Mouse (Mus musculus) megakaryocyte, adult 5-6 weeks (primary cell): ENCODE measurements around the gene Sfxn1. TPM values are rescaled to one million over a fixed set of nuclear protein-coding genes. Genes with fewer than 3 reads are reported as not detected.

Source experiments
- ATAC-seq: 2 replicates; pipeline ENCODE4 v1.8.0; 2016; ENCODE audit warnings: mild to moderate bottlenecking, inconsistent platforms; ENCODE audit not compliant: poor library complexity, severe bottlenecking
- total RNA-seq, 2 experiments: library from RNA; stranded (forward) in 1 of 2; stranded (reverse) in 1 of 2; fragments of 153-499, 151-499 nt in 1 of 2; fragments of 221-1000, 200-1000 nt in 1 of 2; gene quantifications; 2 replicates each; pipeline versions ENCODE4 v1.2.3 to v1.2.4; 2015 to 2017

Sfxn1 gene
- total RNA-seq, 2 experiments from 2014 or later: 25.2 to 41.1 TPM

DNA sequence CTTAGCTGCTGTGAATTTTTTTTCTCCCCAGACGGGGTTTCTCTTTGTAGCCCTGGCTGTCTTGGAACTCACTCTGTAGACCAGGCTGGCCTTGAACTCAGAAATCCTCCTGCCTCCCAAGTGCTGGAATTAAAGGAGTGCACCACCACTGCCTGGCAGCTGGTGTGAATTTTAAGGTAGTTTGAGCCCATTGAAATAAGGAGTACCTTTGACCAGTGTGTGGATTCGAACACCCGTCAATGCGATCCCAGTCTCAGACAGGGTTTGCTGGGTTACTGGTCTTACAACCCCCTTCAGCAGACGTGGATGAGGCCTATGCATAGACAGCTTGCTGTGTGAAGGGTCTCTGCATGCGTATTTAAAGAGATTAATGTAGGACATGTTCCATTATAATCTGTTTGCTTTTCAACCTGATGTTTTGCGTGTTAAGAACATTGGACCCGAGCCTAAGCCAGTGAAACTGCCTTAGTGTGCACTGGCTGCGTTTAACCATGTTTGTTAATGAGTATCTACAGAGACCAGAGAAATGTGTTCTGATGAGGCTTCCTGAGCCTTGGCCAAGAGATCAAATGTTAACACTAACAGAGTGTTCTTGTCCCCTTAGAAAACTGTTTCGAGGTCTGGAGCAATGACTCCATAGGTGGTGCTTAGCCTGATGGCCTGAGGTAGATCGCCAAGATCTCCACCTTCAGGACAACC, 5.2 kb downstream of the Sfxn1 start:
- no peak for ATAC-seq

DNA sequence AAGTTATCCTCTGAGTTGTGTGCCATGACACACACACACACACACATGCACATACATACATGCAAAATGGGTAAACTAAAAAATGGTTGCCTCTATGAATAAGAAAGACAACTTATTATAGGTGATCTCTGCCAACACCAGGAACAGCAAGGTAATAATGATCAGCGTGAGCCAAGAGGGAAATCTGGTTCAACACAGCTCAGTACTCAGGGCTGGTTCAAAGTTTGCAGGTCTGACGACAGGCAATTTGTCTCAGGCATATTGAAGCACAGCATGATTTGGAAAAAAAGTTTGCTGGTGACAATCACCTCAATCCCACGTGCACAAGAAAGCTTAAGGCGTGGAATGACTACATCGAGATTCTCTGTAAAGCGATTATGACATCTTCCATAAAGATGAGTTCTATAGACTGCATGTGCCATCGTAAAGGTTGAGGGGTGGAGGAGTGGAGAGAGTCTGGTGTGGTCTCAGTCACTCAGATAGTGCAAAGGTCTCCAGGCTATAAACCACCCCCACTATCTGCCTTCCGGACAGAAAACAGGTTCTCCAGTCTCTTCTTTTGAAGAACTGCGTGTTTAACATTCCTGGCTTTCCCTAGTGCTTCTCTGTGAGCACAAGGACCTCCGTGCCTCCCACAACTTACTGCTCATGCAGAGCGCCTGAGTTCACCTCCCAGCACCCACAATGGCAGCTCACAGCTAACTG, 6.0 kb downstream of the Sfxn1 start:
- ATAC-seq: no peak

DNA sequence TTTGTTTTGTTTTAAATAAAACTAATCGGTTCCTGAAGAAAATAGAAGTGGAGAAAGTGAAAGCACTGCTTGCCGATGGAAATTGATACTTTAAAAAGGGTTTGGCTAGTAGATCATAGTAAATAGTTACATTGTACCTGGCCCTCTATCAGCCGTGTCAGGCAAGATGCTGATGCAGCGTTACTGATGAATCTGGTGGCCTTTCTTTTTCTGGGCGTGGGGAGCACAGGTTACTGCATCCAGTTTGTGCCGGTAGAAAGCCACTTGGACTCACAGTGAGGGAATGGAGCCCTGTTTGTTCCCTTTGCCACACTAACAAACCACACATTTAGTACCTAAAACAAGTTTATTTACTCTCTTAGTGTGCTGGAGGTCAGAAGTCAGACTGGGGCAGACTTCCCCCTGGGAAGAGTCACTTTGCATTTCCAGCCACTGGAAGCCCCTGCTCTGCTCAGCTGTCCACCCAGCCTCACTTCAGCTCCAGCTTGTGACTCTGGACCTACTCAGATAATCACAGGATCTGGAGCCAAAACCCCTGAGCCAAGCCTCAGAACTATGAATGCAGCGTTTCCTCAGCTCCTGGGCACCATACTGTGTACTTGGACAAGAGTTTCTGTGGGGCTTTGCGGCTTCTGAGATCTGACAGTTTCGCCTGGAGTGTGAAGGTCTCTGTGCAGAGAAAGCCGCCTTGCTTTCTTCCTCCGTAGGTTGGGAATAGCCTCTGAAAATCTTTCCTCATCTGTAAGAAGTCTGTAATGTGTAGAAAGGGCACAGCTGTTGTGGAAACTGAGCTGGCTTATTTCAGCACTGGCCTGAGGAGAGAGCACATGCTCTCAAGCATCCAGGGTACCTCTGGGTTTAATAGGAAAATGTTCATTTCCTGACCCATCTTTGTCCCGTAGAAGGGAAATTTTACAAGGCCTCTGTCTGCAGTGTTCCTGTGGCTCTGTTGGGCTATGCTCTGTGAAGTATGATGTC, 8.4 kb downstream of the Sfxn1 start:
- no peak for ATAC-seq

DNA sequence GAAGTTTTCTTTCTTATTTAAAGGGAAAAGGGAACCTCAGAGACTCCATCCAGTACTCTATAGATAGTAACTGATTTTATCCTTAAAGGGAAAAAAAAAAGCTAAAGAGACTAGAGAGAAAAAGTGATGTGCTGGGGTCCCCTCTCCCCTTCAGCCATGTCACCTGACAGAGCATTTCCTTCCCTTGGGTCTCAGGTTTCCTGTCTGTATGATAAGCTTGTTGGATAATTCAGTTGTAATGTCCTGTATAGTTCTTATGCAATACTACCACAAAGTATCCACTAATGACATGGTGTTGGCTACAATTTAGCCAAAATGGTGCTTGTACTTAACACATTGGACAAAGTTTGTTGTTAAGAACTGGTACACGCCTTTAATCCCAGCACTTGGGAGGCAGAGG, 9.1 kb downstream of the Sfxn1 start:
- ATAC-seq: 0 out of 2 replicates have a peak, but pooled peaks have one; percentile 21

DNA sequence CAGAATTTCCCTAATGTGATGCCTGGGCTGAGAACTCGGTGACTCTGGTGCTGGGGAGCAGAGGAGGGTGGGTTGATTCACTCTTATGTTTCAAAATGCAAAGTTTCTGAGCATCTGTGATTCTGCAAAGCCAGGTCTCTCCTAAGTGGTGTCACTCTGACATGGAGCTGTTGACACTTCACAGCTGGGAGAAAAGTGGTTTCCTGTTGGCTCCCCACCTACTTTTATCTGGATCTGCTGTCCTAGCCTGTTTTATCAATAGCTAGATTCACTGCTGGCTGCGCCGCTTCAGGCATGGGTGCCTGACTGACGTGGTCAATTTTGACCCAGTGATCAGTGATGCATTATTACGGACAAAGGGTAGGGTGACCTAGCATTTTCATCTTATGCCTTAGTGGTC, 11.3 kb downstream of the Sfxn1 start:
- ATAC-seq: no peak

DNA sequence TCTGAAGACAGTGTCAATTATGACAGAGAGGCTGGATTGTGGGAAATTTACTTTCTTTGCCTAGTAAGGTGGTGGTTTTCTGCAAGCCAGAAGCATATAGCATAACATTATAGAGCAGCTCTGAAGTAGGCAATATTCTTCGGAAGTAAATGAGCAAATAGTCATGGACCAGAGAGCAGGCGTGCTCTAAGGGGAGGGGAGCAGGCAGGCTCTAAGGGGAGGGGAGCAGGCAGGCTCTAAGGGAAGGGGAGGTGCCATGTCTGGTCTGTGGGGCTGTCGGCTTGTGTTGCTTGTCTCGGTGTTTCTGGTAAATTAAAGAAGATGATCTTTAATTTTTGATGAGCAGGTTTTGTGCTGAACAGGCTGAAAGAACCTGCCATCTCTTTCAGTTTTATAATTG, 12.5 kb downstream of the Sfxn1 start:
- no peak for ATAC-seq

DNA sequence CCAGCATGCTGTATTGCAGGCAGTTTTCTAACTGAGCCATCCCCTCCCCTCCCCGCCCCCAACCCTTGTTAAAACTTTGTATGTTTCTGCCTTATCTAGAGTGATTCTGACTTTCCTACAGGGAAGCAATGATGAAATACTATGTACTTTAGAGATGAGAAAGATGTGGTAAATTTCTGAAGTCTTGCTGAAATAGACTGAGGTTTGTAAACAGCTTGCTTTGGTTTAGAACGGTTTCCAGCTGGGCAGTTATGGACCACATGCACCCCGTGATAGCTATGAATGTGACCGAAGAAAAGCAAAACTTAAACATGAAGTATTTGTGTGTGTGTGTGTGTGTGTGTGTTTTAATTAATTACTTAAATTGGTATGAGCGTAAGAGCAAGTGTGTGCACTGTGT, 13.2 kb downstream of the Sfxn1 start:
- ATAC-seq: 0 out of 2 replicates have a peak, but pooled peaks have one; percentile 35

DNA sequence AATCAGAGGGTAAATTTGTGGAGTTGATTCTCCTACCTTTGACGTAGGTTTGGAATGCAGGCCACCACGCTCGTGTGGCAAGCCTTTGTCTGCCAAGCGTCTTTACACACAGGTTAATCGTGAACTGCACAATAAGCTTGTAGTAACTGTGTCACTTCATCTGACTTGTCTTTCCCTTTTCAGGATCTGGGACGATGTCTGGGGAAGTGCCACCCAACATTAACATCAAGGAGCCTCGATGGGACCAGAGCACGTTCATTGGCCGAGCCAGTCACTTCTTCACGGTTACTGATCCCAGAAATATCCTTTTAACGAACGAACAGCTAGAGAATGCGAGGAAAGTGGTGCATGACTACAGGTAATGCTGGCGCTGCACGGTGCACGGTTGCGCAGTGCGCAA, 13.6 kb downstream of the Sfxn1 start:
- ATAC-seq: no peak

DNA sequence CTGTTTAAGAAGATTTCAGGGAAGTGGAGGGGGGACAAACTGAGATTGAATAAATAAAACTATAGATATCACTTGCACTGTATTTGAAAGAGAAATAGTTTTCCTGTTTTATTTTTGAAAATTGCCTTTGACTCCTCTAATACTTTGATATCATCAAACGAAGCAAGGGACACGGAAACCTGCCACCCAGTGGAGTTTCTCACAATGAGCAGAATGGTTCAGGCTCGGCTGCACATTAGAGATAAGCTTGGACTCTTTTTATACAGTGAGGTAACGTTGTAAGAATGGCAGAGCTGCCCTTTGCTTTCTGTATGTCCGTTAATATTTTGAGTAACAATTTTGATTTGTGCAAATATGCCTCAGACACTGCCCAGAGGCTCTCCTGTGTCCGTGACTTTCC, 20.1 kb downstream of the Sfxn1 start:
- no peak for ATAC-seq

DNA sequence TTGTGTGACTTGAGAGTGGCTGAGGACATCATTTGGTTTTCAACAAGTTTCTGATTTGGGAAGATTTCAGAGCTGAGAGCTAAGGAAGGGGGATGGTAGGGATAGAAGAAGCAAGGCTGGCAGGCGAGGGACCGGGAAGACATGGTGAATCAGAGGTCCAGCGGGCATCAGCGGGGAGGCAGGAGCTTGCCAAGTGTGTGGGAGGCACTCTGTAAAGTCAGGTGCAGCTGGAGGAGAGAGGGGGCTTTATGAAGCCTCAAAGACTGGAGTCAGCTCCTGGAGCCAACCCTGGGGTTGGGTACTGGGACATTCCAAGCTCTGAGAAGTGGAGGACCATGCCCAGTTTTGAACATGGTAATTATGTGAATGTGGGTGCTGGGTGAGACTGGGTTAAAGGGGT, 22.7 kb downstream of the Sfxn1 start:
- no peak for ATAC-seq

DNA sequence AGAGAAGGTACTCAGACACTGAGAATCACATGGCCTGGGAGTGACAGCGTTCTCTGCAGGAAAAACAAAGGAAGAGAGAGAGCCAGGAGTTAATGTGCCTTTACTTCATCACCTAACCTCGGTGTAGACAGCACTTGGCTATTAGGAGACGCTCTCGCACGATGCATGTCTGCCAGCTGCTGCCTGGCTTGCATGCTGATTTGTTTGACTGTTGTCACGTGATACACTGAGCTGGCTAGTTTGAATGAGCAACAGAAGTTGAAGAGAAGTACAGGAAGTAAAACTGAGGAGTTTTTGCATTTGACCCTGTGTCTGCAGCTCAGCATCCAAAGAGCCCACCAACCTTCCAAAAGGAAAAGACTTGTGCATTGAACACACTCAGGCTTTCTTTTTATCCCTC, 23.3 kb downstream of the Sfxn1 start:
- no peak for ATAC-seq

DNA sequence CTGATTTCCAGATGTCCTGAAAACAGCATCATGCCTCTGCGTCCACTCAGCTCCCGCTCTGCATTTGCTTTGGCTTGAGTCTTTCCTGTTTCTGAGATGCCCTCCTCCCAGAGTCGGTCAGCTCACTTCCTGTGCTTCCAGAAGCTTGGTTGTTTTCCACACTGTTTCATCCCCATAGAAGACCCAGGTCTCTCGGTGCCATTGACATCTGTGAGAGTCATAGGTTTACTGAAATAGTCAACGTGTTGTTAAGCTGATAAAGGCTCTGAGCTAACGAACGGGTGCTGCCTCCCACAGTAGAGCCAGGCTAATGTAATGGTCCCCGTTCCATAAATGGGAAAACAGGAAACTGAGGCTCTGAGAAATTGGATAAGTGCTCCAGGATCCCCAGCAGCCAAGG, 24.1 kb downstream of the Sfxn1 start:
- no peak for ATAC-seq

DNA sequence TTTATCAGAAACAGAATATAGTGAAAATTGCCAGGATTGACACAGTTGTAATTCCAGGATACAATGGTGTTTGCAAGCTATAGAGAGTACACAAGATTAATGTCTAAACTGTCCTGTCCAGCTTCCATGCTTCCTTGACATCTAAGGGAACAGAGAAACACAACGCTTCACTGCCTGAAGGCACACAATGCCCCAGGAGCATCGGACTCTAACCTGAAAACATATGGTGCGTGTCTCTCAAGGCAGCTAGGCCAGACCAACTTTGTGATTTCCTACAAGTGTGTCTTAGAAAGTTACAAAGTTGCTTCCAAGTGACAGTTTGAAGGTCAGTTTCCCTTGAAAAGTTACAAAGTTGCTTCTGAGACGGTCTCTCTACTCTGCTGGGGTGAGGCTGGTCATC, 25.6 kb downstream of the Sfxn1 start:
- ATAC-seq: no peak

DNA sequence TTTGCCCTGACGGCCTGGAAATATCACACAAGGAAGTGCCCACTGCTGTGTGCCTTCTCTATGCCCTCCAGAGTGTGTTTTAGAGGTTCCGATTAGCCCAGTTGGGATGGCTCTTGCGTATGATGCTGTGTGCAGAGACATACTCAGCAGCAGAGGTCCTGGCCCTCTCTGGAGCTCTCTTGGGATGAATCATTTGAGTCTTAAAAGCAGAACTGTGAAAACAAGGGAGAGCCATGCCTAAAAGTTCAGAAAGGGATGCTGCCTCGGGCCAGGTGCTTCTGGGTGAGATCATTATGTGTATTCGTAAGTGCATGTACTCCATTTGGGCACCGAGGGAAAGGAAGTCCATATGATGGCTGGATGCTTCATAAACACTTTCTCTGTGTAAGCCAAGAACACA, 26.1 kb downstream of the Sfxn1 start:
- ATAC-seq: no peak

DNA sequence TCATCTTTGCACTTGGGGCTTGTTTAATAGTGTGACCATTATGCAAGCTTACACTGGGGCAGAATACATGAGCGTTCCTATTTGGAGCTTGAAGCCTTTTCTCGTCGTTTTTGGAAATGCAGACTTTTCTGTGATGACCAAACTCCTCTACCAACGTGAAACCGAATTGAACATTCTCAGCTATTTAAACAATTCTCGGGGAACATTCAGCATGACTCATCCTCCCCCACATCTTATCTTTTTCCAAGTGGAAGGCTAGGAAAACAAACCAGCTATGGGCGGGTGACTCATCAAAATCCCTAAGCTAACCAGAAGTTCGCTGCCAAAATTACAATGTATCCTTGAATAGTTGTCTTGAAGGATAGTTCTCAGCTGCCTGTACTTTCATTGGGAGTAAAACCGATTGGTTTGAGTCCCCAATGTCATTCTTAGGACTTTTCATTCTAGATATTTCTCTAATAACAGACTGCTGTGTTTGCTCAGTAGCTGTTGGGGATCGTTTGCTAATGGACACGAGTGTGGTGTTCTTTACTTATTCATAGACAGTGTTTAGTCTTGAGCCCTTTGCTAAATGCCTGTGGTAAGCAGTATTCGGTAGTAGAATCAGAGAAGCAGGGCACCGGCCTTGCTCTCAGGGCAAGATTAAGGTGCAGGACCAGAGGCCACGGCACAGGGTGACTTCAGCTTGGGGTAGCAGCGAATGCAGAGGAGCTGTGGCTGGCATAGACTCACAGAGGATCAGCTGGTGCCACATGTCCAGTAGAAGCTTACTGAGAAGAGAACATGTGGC, 29.6 kb downstream of the Sfxn1 start:
- ATAC-seq: no peak

DNA sequence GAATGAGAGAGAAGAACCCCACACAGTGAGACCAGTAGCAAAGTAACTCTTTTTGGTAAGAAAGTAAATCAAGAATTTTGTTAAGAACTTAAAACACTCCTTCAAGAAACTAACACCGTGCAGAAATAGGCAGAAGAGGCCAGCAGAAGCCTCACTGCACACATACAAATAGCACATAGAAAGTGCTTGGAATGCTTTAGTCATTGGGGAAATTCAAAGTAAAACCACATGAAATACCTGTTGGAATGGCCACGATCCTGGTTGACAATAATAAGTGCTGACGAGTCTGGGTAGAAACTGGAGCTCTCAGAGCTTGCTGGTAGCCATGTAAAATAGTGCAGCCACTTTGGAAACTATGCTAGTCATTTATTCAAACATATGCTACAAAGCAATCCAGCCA, 30.4 kb downstream of the Sfxn1 start:
- ATAC-seq: no peak

DNA sequence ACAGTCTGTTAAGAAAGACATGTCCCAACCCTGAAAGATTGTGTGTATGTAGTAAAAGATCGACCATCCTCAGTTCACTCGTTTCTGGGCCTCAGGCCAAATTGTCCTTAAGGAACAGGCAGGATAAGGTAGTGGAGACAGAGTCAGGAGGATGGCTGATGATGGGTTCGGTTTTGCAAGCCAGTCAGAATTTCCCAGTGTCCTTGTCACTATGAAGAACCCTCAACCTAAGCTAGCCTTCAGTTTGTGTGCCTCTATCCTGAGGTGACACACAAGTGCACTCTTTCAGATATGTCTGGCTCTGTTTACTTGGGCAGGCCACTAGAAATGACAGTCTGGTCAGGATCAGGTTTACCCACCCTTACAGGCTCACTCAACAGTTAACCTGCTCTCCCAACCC, 31.6 kb downstream of the Sfxn1 start:
- no peak for ATAC-seq

DNA sequence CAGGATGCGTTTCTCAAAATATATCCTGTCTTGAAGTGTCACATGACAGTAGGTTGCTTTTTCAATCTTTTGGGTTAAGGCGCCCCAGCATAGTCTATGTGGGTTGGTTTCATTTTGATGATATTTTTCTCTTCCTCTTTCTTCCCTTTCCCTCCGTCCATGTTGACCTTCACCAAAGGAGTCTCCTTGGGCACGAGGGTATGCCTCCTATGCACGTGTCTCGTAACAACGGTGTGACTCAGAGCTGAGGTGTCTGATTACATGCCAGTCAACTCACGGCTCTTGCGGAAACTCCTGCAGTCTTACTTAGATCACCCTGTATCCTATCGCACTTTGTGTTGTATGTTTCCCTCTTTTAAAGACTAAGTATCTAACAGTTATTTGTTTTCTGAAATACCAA, 32.2 kb downstream of the Sfxn1 start:
- no peak for ATAC-seq

DNA sequence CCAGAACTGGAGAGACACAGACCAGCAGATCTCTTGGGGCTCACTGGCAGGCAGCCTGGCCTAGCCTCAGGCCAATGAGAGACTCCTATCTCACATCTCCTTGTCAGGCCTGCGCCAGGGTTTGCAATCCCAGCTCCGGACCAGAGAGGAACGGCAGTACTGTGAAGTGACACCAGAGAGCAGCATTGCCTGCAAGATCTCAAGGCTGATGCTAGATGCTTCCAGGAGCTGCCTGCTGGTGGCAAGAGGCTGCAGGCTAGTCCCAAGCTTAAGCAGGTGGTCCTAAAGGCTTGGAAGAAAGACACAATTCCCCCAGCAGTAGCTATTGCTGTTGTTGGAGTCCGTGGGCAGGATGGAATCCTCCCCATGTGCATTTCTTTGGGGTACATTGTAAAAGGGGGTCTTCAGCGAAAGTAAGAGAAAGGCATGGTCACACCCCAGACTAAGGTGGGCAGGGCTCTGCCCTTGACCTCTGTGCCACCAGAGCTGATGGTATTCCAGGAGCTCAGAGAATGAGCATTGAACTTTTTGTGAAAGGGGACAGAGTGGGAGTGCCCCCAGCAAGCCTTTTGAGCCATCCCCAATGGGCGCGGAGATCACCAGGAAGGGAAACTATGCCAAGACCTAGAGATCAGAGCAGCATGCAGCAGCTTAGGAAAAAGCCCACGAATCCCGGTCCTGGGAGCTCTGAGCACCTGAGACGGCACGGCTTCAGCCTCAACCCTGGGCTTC, 42.3 kb downstream of the Sfxn1 start:
- ATAC-seq: peak; percentile 82

DNA sequence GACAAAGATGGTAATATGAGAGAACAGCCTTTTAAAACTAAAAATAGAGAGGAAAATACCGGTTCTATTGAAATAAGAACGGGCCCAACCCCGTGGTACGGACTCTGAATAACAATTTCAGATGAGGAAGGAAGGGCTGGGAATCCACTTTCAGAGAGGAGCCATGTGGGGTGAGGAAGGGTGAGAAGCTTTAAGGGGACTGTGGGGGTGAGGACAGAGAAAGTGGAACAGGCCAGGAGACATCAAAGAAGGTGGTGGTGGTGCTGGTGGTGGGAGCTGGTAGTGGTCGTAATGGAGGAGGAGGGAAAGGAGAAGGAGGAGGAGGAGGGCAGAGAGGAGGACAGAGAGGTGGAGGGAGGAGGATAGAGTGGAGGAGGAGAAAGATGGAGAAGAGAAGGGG, 43.3 kb downstream of the Sfxn1 start:
- ATAC-seq: no peak
